Mouse (Mus musculus) thymus, adult 2 months (tissue): ENCODE data around the gene Trim8. TPM values are rescaled to one million over a fixed set of nuclear protein-coding genes. Genes with fewer than 3 reads are reported as not detected.

Source experiments
- DNase-seq: peaks from one replicate; pipeline ENCODE4 v3.0.0; 2021
- H3K27ac ChIP-seq: fragments of 200-500 bp; 2 replicates; pipeline ENCODE4 v1.5.1; 2012; ENCODE audit warnings: low read length, control low read depth; ENCODE audit not compliant: control insufficient read depth, insufficient read depth
- H3K27me3 ChIP-seq: fragments of 200-500 bp; 2 replicates; pipeline ENCODE4 v1.6.1; 2012; ENCODE audit warnings: mild to moderate bottlenecking, low read length, moderate library complexity, mixed read lengths; ENCODE audit not compliant: control insufficient read depth, insufficient read depth
- H3K36me3 ChIP-seq: fragments of 200-500 bp; 2 replicates; pipeline ENCODE4 v1.6.1; 2012; ENCODE audit warnings: mild to moderate bottlenecking, low read length, moderate library complexity; ENCODE audit not compliant: control insufficient read depth, insufficient read depth
- H3K4me1 ChIP-seq: fragments of 200-500 bp; replicated peaks from 2 replicates; pipeline ENCODE4 v1.6.1; 2012; ENCODE audit warnings: low read length; ENCODE audit not compliant: control insufficient read depth, insufficient read depth
- H3K4me3 ChIP-seq: fragments of 200-500 bp; 2 replicates; pipeline ENCODE4 v1.5.1; 2012; ENCODE audit warnings: mild to moderate bottlenecking, low read length, control low read depth, moderate library complexity; ENCODE audit not compliant: control insufficient read depth, insufficient read depth
- CTCF ChIP-seq: fragments of 200-500 bp; IDR thresholded peaks from 2 replicates; pipeline ENCODE4 v1.5.1; 2012; ENCODE audit warnings: mild to moderate bottlenecking, control low read depth, low read length, moderate library complexity, borderline replicate concordance; ENCODE audit not compliant: control insufficient read depth, poor library complexity, insufficient read depth; ENCODE audit errors: extremely low read depth
- POLR2A ChIP-seq: fragments of 200-500 bp; IDR thresholded peaks from 2 replicates; pipeline ENCODE4 v1.6.1; 2012; ENCODE audit warnings: mild to moderate bottlenecking, low read length, control low read depth, moderate library complexity; ENCODE audit not compliant: control insufficient read depth, poor library complexity, insufficient read depth; ENCODE audit errors: extremely low read depth
- WGBS: fragments of 180-500 bp; shearing (Covaris S2); methylation state at CpG from one replicate; pipeline ENCODE4 v1.1.7; 2018; 5-methylcytosine and 5-hydroxymethylcytosine counted together
- polyA plus RNA-seq: library from polyadenylated mRNA; depleted of rRNA; stranded (reverse); fragments of >200 nt; gene quantifications from 2 replicates; pipeline ENCODE4 v1.2.3, GENCODE M21; 2012

Trim8 gene
- polyA plus RNA-seq, 1 experiment: 57.9 TPM

- Histone ChIP-seq H3K27ac (no peak overlapping the region), H3K4me3 (no peak overlapping the region), H3K36me3 (peaks cover 37% of the 10 kb centered on the region), H3K27me3 (no peaks in the 10 kb centered on the region), H3K4me1 (peaks cover 51% of the 10 kb centered on the region)
- no peak for DNase-seq
- 92% methylated on average over 12 of the region's 12 CpGs for WGBS
- no peak for TF ChIP-seq POLR2A
Observed at GRCm38 (mm10) chr19:46514387-46514786, 12.9 kb downstream of the Trim8 start.

- no peak overlapping the region for H3K27ac ChIP-seq
- no peaks in the 10 kb centered on the region for H3K27me3 ChIP-seq
- no peak overlapping the region for H3K4me3 ChIP-seq
- no peak for DNase-seq
- peaks cover 52% of the 10 kb centered on the region for H3K4me1 ChIP-seq
- H3K36me3 ChIP-seq: peaks cover 37% of the 10 kb centered on the region
- WGBS: 94% methylated on average over 24 of the region's 24 CpGs
- TF ChIP-seq CTCF: no peak
- TF ChIP-seq POLR2A: no peak
Observed at GRCm38 (mm10) chr19:46515287-46515821, 13.9 kb downstream of the Trim8 start.

DNA sequence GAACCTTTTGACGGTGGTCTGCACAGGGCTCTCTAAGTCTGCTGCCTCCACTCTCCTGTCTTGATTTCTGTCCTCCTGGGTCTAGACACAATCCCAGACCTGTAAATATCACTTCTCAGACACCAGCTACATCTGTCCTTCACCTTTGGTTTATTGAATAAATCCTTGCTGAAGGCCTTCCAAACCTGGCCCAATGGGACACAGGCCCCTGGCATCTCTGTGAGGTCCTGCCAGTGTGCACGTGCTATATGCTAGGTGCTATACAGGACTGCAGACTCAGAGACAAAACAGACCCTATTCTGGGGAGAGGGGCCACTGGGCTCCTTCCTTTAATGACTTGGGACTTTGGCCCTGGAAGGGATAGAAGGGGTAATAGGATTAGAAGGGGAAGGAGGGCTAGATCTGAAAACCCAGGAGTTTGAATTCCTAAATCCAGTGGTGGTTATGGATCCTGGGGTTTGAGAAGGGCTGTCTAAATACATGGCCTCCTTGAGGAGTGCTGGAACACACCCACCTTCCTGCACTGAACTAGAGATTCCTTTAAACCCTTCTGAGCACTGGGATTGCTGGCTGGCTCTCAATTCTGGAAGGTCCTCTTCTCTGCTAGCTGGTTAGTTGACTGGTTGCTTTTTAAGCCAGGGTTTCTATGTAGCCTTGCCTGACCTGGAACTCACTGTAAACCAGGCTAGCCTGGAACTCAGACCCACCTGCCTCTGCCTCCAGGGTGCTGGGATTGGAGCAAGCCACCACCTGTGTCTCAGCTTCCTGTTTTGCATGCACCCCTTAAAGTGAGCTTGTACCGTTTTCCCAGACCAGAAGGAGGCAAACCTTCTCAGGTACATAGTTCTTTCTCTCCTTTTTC lies 15.4 kb downstream of the Trim8 start:
- WGBS: 64% methylated on average over 3 of the region's 3 CpGs
- Histone ChIP-seq H3K4me1 (peaks cover 44% of the 10 kb centered on the region), H3K27ac (peak overlapping the region; percentile 89)

GRCm38 (mm10) chr19:46517529-46518351 lies 16.2 kb downstream of the Trim8 start:
- H3K4me3 ChIP-seq: no peak overlapping the region
- peaks cover 49% of the 10 kb centered on the region for H3K4me1 ChIP-seq
- peak; percentile 29 for DNase-seq
- WGBS: 19% methylated on average over 14 of the region's 14 CpGs
- TF ChIP-seq POLR2A: no peak
- TF ChIP-seq CTCF: no peak
- peaks cover 33% of the 10 kb centered on the region for H3K36me3 ChIP-seq
- no peaks in the 10 kb centered on the region for H3K27me3 ChIP-seq
- H3K27ac ChIP-seq: peak overlapping the region; percentile 89

More for the DNA sequence above, 15.4 kb downstream of the Trim8 start:
- DNase-seq: peak; percentile 52
- no peak overlapping the region for H3K4me3 ChIP-seq
- no peaks in the 10 kb centered on the region for H3K27me3 ChIP-seq
- no peak for TF ChIP-seq POLR2A
- no peak for TF ChIP-seq CTCF
- H3K36me3 ChIP-seq: peaks cover 37% of the 10 kb centered on the region

DNA sequence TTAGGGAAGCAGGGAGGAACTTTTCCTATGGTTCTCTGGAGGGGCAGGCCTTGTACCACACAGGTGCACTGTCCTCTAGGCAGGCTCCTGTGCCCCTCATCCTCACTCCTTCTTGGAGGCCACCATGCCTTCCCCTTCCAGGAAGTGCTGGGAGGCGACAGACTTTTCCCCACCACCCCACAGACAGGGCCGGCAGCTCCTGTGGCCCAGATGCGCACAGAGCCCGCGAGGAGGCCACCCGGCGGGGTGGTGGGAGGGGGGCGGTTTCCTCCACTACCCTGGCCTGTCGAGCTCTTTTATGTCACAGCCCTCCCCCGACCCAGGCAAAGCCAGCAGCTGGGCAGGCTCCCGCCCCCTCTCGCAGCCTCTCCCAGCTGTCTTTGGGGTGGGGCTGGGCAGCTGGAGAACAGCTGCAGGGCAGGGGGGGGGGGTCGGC lies 16.9 kb downstream of the Trim8 start:
- peak overlapping the region; percentile 6 for H3K4me3 ChIP-seq

DNA sequence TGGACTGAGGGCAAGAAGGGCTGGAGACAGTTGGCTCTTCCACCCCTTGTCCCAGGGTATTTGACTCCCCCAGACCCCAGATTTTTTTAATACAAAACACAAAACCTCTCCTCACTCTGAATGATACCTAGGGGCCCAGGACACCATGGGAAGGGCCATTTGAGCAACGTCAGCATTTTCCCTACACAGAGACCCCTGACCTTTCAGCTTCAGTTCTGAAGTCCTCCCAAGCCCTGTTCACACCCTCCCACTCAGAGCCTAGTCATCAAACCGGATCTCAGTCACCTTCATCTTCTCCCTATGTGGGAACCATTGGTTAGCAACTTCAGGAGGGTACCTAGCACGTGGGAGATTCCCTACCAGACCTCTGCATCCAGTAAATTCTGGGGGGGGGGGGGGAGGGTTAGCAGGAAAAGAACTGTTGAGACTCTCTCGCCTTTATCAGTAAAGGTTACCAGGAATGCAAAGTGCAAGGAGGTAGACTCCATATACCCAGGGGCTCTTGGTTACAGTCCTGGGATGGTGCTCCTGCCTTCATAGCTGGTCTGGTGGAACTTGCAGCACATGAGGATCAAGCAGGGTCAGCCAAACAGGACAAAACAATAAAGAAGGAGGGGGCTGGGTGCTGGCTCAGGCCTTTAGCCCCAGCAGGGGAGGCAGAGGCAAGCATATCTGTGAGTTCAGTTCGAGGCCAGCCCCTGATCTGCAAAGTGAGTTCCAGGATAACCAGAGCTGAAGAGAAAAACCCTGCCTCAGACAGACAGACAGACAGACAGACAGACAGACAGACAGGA lies 17.5 kb downstream of the Trim8 start:
- Histone ChIP-seq H3K27me3 (no peaks in the 10 kb centered on the region), H3K4me1 (peaks cover 61% of the 10 kb centered on the region), H3K36me3 (peaks cover 21% of the 10 kb centered on the region), H3K4me3 (no peak overlapping the region), H3K27ac (peak overlapping the region; percentile 48; the same call in 1 of the 2 replicates)
- TF ChIP-seq CTCF: no peak
- no peak for TF ChIP-seq POLR2A
- no peak for DNase-seq
- 44% methylated on average over 5 of the region's 5 CpGs for WGBS

More for the DNA sequence above, 16.9 kb downstream of the Trim8 start:
- Histone ChIP-seq H3K4me1 (peaks cover 54% of the 10 kb centered on the region), H3K27me3 (no peaks in the 10 kb centered on the region), H3K27ac (peak overlapping the region; percentile 89; the same call in 1 of the 2 replicates), H3K36me3 (peaks cover 27% of the 10 kb centered on the region)
- TF ChIP-seq CTCF (0 out of 2 replicates have a peak, but pooled peaks have one; percentile 22), POLR2A (no peak)
- 1% methylated on average over 12 of the region's 13 CpGs for WGBS
- DNase-seq: peak; percentile 82
